Mouse (Mus musculus): ENCODE results near the gene Galnt3.

DNA sequence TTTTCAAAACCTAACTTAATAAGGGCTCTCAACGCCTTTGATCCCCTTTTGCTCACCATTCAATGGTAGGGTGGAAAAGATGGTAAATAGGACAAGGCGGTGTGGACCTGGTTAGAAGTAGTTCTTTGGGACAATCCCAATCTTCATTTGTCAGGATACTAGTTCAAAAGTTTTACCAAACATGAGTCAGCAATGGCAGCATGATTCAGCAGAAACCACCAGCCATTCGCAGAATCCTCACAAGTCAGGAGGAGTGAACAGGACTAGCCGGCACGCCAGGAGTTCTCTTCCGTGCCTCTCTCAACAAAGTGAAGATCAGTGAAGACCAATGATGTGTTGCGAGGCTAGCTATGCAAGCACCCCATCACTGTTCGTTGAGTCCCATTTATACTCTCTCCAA lies 40.2 kb upstream of the Galnt3 start:
- no peak for TF ChIP-seq EP300 (IDR thresholded peaks at IDR 0.05)
- TF ChIP-seq CTCF (IDR thresholded peaks at IDR 0.05) = no peak
